Mouse (Mus musculus): ENCODE results near the gene Ecsit. TPM values are rescaled to one million over a fixed set of nuclear protein-coding genes. Genes with fewer than 3 reads are reported as not detected.

Gene Ecsit
- polyA plus RNA-seq, 1 experiment from 2014 or later, result 31.5 TPM

DNA sequence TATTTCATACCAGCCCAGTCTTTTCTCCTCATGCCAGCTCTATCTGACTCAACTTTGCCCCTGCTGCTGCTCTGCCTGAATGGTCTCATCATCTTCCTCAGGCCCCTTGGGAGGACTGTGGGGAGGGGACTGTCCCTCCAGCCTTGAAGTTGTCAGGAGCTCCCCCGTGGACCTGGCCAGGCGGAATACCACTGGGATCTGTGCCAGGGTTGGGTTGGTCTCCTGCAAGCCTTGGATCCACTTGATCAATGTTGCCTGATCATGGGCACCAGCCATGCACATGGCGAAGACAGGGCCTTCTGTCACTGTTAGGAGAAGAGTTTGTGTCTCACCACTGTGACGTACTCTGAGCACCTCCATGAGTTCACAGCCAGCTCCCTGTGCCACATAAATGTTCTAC, 13.0 kb downstream of the Ecsit start:
- H3K27me3 ChIP-seq (ENCODE audit: control insufficient read depth, insufficient read depth, low read length), result no peaks in the 10 kb centered on the region
- H3K4me2 ChIP-seq, result no peak overlapping the region
- no peak overlapping the region for H3K4me3 ChIP-seq (ENCODE audit: low read depth, low read length)
- H3K36me3 ChIP-seq (ENCODE audit: control insufficient read depth, insufficient read depth, low read length), result peaks cover 7% of the 10 kb centered on the region
- H3K9ac ChIP-seq (ENCODE audit: low read length), result no peak overlapping the region
- H3K9me3 ChIP-seq (ENCODE audit: control insufficient read depth, low read length), result no peaks in the 10 kb centered on the region
- no peak overlapping the region for H3K27ac ChIP-seq (ENCODE audit: low read depth, low read length)
- peaks cover 8% of the 10 kb centered on the region for H3K4me1 ChIP-seq (ENCODE audit: control insufficient read depth, insufficient read depth, low read length)
- ATAC-seq (ENCODE audit: low FRiP score) (no peak), DNase-seq (ENCODE audit: low spot score, missing footprints) (no peak)
- WGBS, result 96% methylated on average over 4 of the region's 4 CpGs

- WGBS, result under 1% methylated on average over 70 of the region's 87 CpGs
- peaks cover 7% of the 10 kb centered on the region for H3K36me3 ChIP-seq (ENCODE audit: control insufficient read depth, insufficient read depth, low read length)
- H3K4me2 ChIP-seq, result peak within 1 kb of the TSS; percentile 56
- peak; percentile 98 for ATAC-seq (ENCODE audit: low FRiP score)
- H3K4me1 ChIP-seq (ENCODE audit: control insufficient read depth, insufficient read depth, low read length), result peaks cover 8% of the 10 kb centered on the region
- H3K27me3 ChIP-seq (ENCODE audit: control insufficient read depth, insufficient read depth, low read length), result no peaks in the 10 kb centered on the region
- no peaks in the 10 kb centered on the region for H3K9me3 ChIP-seq (ENCODE audit: control insufficient read depth, low read length)
- DNase-seq (ENCODE audit: low spot score, missing footprints), result peak; percentile 99
- peak within 1 kb of the TSS; percentile 91 for H3K4me3 ChIP-seq (ENCODE audit: low read depth, low read length)
- H3K27ac ChIP-seq (ENCODE audit: low read depth, low read length), result peak within 1 kb of the TSS; percentile 94
- peak within 1 kb of the TSS; percentile 96 for H3K9ac ChIP-seq (ENCODE audit: low read length)
Measured at GRCm38 (mm10) chr9:22070791-22071573, 14.3 kb downstream of the Ecsit start, which contains the start of the genes Gm49318 and Zfp653. Gene Gm49318, minus strand, starts transcription at chr9:22071259. Gene Zfp653, minus strand, starts transcription at chr9:22071376.

GRCm38 (mm10) chr9:22069881-22070553, 15.2 kb downstream of the Ecsit start:
- Histone ChIP-seq H3K9me3 (ENCODE audit: control insufficient read depth, low read length) (no peaks in the 10 kb centered on the region), H3K4me1 (ENCODE audit: control insufficient read depth, insufficient read depth, low read length) (peaks cover 8% of the 10 kb centered on the region), H3K4me2 (peak overlapping the region; percentile 56), H3K27ac (ENCODE audit: low read depth, low read length) (no peak overlapping the region), H3K27me3 (ENCODE audit: control insufficient read depth, insufficient read depth, low read length) (no peaks in the 10 kb centered on the region), H3K9ac (ENCODE audit: low read length) (peak overlapping the region; percentile 96; the same call in 1 of the 2 replicates), H3K36me3 (ENCODE audit: control insufficient read depth, insufficient read depth, low read length) (peaks cover 15% of the 10 kb centered on the region), H3K4me3 (ENCODE audit: low read depth, low read length) (peak overlapping the region; percentile 91)
- ATAC-seq (ENCODE audit: low FRiP score) (peak; percentile 13), DNase-seq (ENCODE audit: low spot score, missing footprints) (no peak)
- WGBS, result 70% methylated on average over 4 of the region's 4 CpGs

DNA sequence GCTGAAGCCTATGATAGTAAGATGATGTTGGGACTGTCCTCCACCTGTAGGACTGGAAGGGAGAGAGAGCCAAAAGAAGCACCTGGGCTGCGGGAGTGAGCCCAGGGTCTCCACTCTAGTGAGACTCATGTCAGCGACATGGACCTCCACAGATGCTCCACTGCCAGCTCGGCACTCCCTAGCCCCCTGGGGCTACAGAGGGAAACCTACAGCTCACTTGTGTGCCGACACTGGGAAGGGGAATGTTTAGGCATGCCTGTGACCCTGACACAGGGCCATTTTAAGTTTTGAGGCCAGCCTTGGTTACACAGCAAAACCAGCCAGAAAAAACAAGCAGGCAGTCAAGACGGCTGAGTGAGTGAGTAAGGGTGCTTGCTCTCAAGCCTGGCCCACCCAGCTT, 18.0 kb downstream of the Ecsit start:
- Histone ChIP-seq H3K9me3 (ENCODE audit: control insufficient read depth, low read length) (no peaks in the 10 kb centered on the region), H3K9ac (ENCODE audit: low read length) (no peak overlapping the region), H3K27me3 (ENCODE audit: control insufficient read depth, insufficient read depth, low read length) (no peaks in the 10 kb centered on the region), H3K4me3 (ENCODE audit: low read depth, low read length) (no peak overlapping the region), H3K4me2 (no peak overlapping the region), H3K36me3 (ENCODE audit: control insufficient read depth, insufficient read depth, low read length) (peaks cover 25% of the 10 kb centered on the region), H3K4me1 (ENCODE audit: control insufficient read depth, insufficient read depth, low read length) (peaks cover 8% of the 10 kb centered on the region), H3K27ac (ENCODE audit: low read depth, low read length) (no peak overlapping the region)
- DNase-seq (ENCODE audit: low spot score, missing footprints) (no peak), ATAC-seq (ENCODE audit: low FRiP score) (no peak)
- WGBS, result 81% methylated on average over 5 of the region's 5 CpGs

GRCm38 (mm10) chr9:22066433-22066832, 18.8 kb downstream of the Ecsit start:
- no peaks in the 10 kb centered on the region for H3K9me3 ChIP-seq (ENCODE audit: control insufficient read depth, low read length)
- 81% methylated on average over 3 of the region's 3 CpGs for WGBS
- H3K4me2 ChIP-seq, result no peak overlapping the region
- no peaks in the 10 kb centered on the region for H3K27me3 ChIP-seq (ENCODE audit: control insufficient read depth, insufficient read depth, low read length)
- DNase-seq (ENCODE audit: low spot score, missing footprints), result peak; percentile 89
- peaks cover 8% of the 10 kb centered on the region for H3K4me1 ChIP-seq (ENCODE audit: control insufficient read depth, insufficient read depth, low read length)
- no peak overlapping the region for H3K27ac ChIP-seq (ENCODE audit: low read depth, low read length)
- H3K9ac ChIP-seq (ENCODE audit: low read length), result no peak overlapping the region
- ATAC-seq (ENCODE audit: low FRiP score), result no peak
- peaks cover 25% of the 10 kb centered on the region for H3K36me3 ChIP-seq (ENCODE audit: control insufficient read depth, insufficient read depth, low read length)
- H3K4me3 ChIP-seq (ENCODE audit: low read depth, low read length), result no peak overlapping the region

GRCm38 (mm10) chr9:22065642-22066041, 19.6 kb downstream of the Ecsit start:
- WGBS, result 96% methylated on average over 11 of the region's 11 CpGs
- no peak overlapping the region for H3K4me2 ChIP-seq
- H3K36me3 ChIP-seq (ENCODE audit: control insufficient read depth, insufficient read depth, low read length), result peaks cover 25% of the 10 kb centered on the region
- no peak overlapping the region for H3K4me3 ChIP-seq (ENCODE audit: low read depth, low read length)
- no peaks in the 10 kb centered on the region for H3K9me3 ChIP-seq (ENCODE audit: control insufficient read depth, low read length)
- no peak overlapping the region for H3K27ac ChIP-seq (ENCODE audit: low read depth, low read length)
- H3K4me1 ChIP-seq (ENCODE audit: control insufficient read depth, insufficient read depth, low read length), result peaks cover 8% of the 10 kb centered on the region
- no peak overlapping the region for H3K9ac ChIP-seq (ENCODE audit: low read length)
- ATAC-seq (ENCODE audit: low FRiP score) (no peak), DNase-seq (ENCODE audit: low spot score, missing footprints) (no peak)
- no peaks in the 10 kb centered on the region for H3K27me3 ChIP-seq (ENCODE audit: control insufficient read depth, insufficient read depth, low read length)

GRCm38 (mm10) chr9:22064341-22064740, 20.9 kb downstream of the Ecsit start:
- H3K36me3 ChIP-seq (ENCODE audit: control insufficient read depth, insufficient read depth, low read length), result peaks cover 29% of the 10 kb centered on the region
- H3K4me2 ChIP-seq, result no peak overlapping the region
- H3K9ac ChIP-seq (ENCODE audit: low read length), result no peak overlapping the region
- no peaks in the 10 kb centered on the region for H3K9me3 ChIP-seq (ENCODE audit: control insufficient read depth, low read length)
- ATAC-seq (ENCODE audit: low FRiP score), result no peak
- WGBS, result 87% methylated on average over 3 of the region's 3 CpGs
- H3K4me1 ChIP-seq (ENCODE audit: control insufficient read depth, insufficient read depth, low read length), result no peaks in the 10 kb centered on the region
- DNase-seq (ENCODE audit: low spot score, missing footprints), result no peak
- H3K27me3 ChIP-seq (ENCODE audit: control insufficient read depth, insufficient read depth, low read length), result no peaks in the 10 kb centered on the region
- no peak overlapping the region for H3K27ac ChIP-seq (ENCODE audit: low read depth, low read length)
- no peak overlapping the region for H3K4me3 ChIP-seq (ENCODE audit: low read depth, low read length)

- Histone ChIP-seq H3K4me2 (no peak overlapping the region), H3K4me3 (ENCODE audit: low read depth, low read length) (no peak overlapping the region), H3K27ac (ENCODE audit: low read depth, low read length) (no peak overlapping the region), H3K36me3 (ENCODE audit: control insufficient read depth, insufficient read depth, low read length) (peaks cover 26% of the 10 kb centered on the region), H3K27me3 (ENCODE audit: control insufficient read depth, insufficient read depth, low read length) (no peaks in the 10 kb centered on the region), H3K9ac (ENCODE audit: low read length) (no peak overlapping the region), H3K9me3 (ENCODE audit: control insufficient read depth, low read length) (no peaks in the 10 kb centered on the region), H3K4me1 (ENCODE audit: control insufficient read depth, insufficient read depth, low read length) (no peaks in the 10 kb centered on the region)
- WGBS, result 93% methylated on average over 2 of the region's 2 CpGs
- DNase-seq (ENCODE audit: low spot score, missing footprints) (no peak), ATAC-seq (ENCODE audit: low FRiP score) (no peak)
Measured at GRCm38 (mm10) chr9:22061339-22061738, 23.9 kb downstream of the Ecsit start.

DNA sequence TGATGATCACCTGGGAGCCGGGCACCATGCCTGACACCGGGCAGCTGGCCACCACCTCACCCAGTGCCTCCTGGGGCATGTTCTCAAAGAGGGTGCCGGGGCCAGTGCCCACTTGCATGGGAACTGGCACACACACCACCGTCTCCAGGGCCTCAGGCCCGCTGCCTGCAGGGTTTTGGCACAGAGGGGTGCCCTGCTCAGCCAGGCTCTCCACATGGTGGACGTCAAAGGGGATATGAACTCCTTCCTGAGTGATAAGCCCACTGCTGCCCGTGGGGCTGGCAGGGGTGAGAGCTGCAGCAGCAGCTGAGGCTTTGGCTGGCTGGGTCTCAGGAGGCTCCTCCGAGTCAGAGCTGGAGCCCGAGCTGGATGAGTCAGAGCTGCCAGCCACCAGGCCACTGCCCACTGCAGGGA, 27.2 kb downstream of the Ecsit start:
- Histone ChIP-seq H3K4me2 (no peak overlapping the region), H3K36me3 (ENCODE audit: control insufficient read depth, insufficient read depth, low read length) (peaks cover 9% of the 10 kb centered on the region), H3K9me3 (ENCODE audit: control insufficient read depth, low read length) (no peaks in the 10 kb centered on the region), H3K27ac (ENCODE audit: low read depth, low read length) (no peak overlapping the region), H3K27me3 (ENCODE audit: control insufficient read depth, insufficient read depth, low read length) (no peaks in the 10 kb centered on the region; the same call in 1 of the 2 replicates), H3K4me3 (ENCODE audit: low read depth, low read length) (no peak overlapping the region), H3K9ac (ENCODE audit: low read length) (no peak overlapping the region), H3K4me1 (ENCODE audit: control insufficient read depth, insufficient read depth, low read length) (peaks cover 6% of the 10 kb centered on the region; the same call in 1 of the 2 replicates)
- DNase-seq (ENCODE audit: low spot score, missing footprints) (no peak), ATAC-seq (ENCODE audit: low FRiP score) (no peak)
- 92% methylated on average over 9 of the region's 9 CpGs for WGBS
